Mouse (Mus musculus) adrenal gland, postnatal 4 days (tissue): ENCODE measurements around the gene Gm11009. TPM values are rescaled to one million over a fixed set of nuclear protein-coding genes. Genes with fewer than 3 reads are reported as not detected.
"Not testable (repeated sequence)": the region's sequence is repeated elsewhere in the genome, so short reads cannot be mapped to it uniquely, and the experiment has no call there.

ENCODE experiments used
- DNase-seq, 2 experiments: peaks; one replicate each; pipeline ENCODE4 v3.0.0; 2021 to 2022; ENCODE audit warnings: low spot score in 2 of 2, mixed read lengths in 2 of 2
- long read RNA-seq, 2 experiments: library from polyadenylated mRNA; stranded (forward); transcript quantifications; one replicate each; pipeline ENCODE4 v2.0.0; 2021
- total RNA-seq, 2 experiments: library from RNA; stranded (reverse); gene quantifications; 2 replicates each; pipeline ENCODE4 v1.2.3; 2021

Gm11009 gene
- total RNA-seq = not detected
- long read RNA-seq, experiment 1 = 0 reads
- long read RNA-seq, experiment 2 = 0 reads

DNA sequence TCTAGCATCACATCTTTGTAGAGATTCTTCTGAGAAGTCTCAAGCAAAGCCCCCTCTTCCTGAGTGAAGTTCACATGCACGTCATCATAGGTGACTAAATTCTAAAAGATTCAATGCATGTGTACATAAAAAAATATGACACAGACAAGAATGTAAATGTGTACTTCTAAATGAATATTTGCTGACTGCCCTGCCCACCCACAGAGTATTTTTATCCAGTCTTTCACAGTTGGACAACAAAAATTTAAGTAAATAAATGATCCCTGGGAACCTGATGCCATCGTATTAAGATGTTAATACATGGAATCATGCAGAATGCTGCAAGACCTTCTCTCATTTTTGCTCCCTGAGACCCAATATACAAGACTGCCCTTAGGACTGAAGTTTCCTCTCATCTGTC, at the start of gene Gm11009:
Gene Gm11009 (minus strand): TSS at position 101 of the 400 bp plus-strand sequence.
- not testable (repeated sequence) for DNase-seq

Other genes with a start within 250 kb of the Gm11009 start
- gene Gm2004, start 169.7 kb downstream of the Gm11009 start, total RNA-seq = 1 to 10 TPM in 1 of 2 experiments, not detected in 1; 3.3 TPM
- 1 to 10 TPM; 5.0 to 7.4 TPM for gene 2210418O10Rik, start 92.9 kb downstream of the Gm11009 start, total RNA-seq
- gene Gm14435, start 104.1 kb upstream of the Gm11009 start, total RNA-seq = 10 to 100 TPM in 1 of 2 experiments, 1 to 10 TPM in 1; 8.4 to 15.4 TPM
- gene Gm14434, start 167.3 kb upstream of the Gm11009 start, total RNA-seq = not detected
- gene Zfp967, start 201.6 kb upstream of the Gm11009 start, total RNA-seq = not detected